Mouse (Mus musculus) urinary bladder, adult 18-20 months (tissue): ENCODE data around the gene C1qtnf1.

Experiments
- DNase-seq, 2 experiments: peaks; one replicate each; pipeline ENCODE4 v3.0.0; 2022; ENCODE audit warnings: low spot score in 2 of 2, mixed read lengths in 2 of 2

Gene C1qtnf1

GRCm38 (mm10) chr11:118434093-118434492 lies 6.1 kb downstream of the C1qtnf1 start:
- DNase-seq: no peak

GRCm38 (mm10) chr11:118436471-118436935 lies 8.5 kb downstream of the C1qtnf1 start:
- no peak for DNase-seq

DNA sequence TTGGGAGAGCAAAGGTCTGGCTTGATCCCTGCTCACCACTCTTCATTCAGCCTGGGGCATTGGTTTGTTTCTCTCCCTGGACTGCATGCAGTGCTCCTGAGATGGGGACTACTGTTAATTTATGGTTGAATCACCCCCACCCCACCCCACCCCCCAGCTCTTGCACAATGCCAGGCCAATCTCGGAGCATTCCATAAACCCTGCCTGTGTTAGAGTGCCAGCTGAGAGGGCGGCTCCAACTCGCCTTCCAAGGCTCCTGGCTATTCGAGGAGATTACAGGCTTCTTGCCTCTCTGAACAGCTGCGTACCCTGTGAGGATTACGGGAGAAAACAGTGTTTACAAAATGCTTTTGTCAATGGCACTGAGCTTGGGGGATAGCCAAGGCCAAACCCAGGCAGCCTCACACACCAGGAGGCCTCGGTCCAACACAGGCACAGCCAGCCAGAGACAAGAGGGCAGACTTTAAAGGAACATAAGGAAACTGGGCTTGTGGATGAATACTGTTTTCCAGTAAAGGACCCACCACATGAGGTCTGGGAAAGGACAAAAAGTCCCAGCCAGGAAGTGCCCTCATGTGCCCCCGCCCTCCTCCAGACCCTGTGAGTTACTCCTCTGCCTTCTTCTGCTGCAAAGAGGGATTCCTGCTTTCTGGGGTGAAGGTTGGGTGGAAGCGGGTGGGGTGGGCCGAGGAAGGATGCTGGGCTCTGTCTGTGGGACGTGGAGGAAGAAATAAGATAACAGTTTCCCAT lies 10.8 kb downstream of the C1qtnf1 start:
- peak in 1 of 2 experiments; percentile 34 for DNase-seq

DNA sequence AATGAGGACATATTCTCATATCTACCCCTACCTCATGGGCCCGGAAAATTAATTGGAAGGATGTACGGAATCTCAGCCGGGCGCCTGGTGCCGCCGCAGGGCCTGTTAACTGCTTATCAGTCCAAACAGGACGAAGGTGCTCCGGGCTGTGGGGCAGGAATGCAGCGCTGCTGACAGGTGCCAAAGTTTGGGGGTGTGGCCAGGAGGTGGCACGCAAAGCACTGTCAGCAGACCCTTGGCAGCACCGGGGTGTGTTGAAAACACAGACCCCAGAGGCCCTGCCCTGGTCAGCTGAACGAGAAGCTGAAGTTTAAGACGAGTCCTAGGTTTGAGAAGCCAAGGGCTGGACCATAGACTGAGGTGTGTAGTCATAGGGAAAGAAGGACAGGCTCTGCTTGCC lies 14.7 kb downstream of the C1qtnf1 start:
- DNase-seq: no peak

- DNase-seq: peak; percentile 59 to 61
Measured at GRCm38 (mm10) chr11:118443201-118443970, 15.4 kb downstream of the C1qtnf1 start.

DNA sequence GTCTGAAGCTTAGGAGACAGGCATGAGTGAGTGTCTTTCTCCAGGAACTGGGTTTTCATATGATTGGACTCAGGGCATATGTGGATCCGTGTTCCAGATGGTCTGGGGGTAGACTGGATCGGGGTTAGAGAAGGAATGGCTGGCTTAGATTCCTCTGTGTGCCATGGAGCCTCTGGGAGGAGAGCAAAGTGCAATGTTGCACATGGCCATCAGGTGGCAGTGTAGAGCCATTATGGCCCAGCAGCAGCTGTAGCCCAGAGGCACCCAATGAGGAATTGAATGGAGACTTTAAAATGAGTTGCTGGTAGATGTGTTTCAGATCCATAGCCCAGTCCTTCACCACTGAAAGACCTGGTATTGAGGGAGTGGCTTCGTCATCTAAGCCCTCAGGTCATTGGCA lies 17.8 kb downstream of the C1qtnf1 start:
- DNase-seq: peak in 1 of 2 experiments; percentile 55

DNA sequence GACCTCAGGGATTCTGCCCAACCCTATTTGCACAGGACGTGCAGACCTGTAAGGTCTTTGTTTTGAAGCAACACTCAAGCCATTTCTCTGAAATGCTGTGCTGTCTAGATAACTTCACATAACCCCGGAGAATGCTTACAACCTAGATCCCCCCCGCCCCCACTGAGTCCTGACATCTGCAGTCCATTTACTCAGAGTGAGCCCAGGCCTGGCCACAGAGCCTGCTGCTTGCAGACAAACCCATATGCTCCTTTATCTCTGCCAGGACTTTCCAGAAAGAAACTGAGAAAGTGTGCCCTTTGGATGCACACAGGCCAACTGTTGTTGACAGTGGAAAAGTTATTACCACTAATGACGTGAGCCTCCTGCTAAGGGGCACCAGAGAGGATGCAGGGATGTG lies 19.3 kb downstream of the C1qtnf1 start:
- DNase-seq: no peak

DNA sequence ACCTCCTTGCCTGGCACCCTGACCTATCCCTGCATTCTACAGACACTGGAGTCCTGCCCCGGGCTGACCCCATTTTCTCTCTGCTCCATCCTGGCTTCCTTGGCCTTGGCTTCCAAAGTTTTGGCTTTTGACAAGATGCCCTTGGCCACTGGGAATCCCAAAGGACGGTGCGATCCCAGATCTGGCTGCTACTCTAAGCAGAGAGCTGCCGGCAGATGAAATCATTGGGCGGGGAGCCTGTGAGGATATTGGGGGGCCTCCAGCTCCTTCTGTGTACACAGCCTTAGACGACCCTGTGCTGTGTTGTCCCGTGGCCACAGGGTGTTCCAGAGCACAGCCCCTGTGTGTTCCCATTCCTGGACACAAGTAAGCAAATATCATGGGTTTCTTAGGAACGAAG lies 20.4 kb downstream of the C1qtnf1 start:
- no peak for DNase-seq

GRCm38 (mm10) chr11:118451211-118451610 lies 23.2 kb downstream of the C1qtnf1 start:
- no peak for DNase-seq

- no peak for DNase-seq
Measured at GRCm38 (mm10) chr11:118452955-118453354, 25.0 kb downstream of the C1qtnf1 start.

DNA sequence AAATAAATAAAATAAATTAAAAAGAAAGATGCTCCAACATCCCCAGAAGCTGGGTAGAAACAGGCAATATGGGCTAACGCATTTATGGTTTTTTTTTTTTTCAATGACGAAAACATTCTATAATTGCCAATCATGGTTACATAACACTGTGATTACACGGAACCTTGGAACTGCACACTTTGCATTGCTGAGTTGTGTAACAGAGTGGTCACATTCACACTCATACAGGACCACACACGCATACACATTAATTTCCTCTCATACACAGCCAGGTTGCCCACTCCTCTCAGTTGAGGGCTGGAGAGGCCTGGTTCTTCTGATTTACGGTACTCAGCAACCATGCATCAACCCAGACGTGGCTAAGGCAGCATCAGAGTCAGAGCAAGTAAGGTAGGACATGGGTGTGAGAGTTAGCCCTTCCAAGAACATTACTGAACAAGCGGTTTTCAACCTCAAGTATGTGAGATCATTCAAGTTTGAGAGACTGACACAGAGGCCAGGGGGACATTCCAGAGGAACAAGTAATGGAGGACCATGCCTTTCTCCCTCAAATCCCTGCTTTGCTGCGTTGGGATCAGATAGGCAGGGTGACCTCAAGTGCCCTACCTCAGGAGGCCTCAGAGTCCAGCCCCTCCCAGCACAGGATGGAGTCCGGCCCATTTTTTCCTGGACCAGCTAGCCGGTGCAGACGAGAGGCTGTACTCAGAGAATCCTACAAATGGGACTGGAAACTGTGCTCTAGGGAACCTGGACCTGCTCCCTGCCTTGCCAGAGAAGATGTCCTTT lies 26.1 kb downstream of the C1qtnf1 start:
- DNase-seq: no peak

DNA sequence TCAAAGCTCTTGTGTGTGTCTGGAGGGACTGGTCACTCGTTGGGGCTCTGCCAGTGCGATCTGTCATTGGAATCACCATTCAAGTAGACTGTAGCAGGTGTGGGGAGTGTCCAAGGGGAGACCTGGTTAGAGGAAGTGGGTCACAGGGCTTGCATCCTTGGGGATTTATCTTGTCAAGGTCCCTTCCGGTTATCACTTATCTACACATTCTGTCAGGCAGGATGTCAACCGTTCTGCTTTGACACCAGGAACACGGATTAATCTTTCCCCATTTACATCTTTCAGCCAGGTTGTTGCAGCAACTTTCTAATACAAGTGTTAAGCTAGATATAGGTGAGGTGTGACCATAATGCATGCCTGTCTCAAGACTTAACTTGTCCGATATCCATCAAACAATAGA lies 27.8 kb downstream of the C1qtnf1 start:
- no peak for DNase-seq

- DNase-seq: peak in 1 of 2 experiments; percentile 67
Measured at GRCm38 (mm10) chr11:118456937-118457336, 28.9 kb downstream of the C1qtnf1 start.

DNA sequence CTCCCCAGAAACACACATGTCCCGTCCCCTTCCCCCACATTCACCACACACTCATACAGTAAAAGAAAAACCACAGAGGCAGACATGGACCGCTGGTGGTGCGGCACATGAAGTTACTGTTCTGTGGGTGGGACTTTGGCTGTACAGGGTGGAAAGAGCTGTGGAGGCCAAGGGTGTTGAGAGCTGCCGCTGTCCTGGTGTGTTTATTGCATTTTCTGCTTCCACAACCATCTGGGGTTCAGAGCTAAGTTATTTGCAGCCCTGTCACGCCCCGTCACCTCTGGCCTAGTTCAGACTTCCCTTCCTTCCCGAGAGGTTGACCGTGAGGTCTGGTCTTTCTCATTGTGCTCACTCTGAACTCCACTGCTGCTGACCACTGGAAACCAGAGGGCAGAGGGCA lies 31.0 kb downstream of the C1qtnf1 start:
- peak in 1 of 2 experiments; percentile 65 for DNase-seq

DNA sequence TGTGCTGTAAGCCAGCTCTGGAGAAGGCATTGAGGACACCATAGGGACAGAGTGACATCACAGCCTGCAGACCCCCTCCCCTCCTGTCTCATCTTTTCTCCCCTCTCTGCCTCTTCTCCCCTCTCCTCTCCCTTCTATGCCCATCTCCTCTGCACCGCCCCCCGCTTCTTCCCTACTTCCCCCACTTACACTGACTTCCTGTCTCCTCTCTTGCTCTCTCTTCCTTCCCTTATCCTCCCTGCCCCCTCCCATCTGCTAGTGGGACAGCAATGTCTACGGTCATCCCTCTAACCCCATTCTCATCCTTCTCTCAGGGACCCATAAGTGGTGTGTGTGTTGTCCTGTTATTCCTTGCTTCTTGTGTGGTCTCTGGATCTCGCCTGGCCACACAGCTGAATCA lies 31.5 kb downstream of the C1qtnf1 start:
- DNase-seq: no peak

DNA sequence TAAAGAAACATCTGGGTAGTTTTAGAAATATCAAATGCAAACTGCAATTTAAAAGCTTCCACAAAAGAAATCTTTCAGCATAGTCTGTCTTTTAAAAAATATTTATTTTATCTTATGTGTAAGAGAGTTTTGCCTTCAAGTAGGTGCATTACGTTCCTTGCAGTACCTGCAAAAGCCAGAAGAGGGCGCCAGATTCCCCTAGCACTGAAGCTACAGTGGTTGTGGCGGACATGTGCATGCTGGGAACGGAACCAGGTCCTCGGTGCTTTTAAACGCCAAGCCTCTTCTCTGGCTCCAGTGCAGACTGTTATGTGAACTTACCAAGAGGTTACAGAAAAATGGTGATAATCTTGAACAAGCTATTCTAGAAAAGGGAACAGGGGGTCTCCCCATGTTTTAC lies 32.3 kb downstream of the C1qtnf1 start:
- DNase-seq: no peak

DNA sequence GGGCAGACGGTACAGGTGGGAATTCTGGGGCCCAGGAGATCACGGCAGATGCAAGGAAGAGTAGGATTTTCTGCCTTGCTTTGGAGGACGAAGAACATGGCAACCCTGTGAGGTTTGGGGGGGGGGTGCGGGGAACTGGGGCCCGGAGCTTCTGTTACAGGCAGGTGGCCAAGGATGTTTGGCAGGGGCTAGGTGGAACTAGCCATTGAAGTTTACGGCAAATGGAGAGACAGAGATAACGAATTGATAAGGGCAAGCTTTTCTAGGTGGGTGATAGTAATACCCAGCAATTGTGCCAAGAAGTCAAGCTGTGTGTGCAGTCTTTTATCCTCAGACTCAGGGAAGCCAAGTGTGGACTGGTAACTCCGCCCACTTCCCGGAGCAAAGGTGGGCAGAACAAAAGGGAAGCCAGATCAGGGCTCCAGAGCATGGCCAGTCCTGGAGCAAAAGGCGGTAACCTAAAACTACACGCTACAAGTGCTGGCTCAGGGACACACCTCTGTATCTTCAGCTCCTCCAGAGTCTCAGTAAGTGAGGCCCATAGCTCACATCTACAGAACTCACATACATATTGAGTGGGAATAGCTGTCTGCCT lies 39.5 kb downstream of the C1qtnf1 start:
- DNase-seq: no peak

GRCm38 (mm10) chr11:118469509-118470160 lies 41.6 kb downstream of the C1qtnf1 start:
- DNase-seq: no peak

DNA sequence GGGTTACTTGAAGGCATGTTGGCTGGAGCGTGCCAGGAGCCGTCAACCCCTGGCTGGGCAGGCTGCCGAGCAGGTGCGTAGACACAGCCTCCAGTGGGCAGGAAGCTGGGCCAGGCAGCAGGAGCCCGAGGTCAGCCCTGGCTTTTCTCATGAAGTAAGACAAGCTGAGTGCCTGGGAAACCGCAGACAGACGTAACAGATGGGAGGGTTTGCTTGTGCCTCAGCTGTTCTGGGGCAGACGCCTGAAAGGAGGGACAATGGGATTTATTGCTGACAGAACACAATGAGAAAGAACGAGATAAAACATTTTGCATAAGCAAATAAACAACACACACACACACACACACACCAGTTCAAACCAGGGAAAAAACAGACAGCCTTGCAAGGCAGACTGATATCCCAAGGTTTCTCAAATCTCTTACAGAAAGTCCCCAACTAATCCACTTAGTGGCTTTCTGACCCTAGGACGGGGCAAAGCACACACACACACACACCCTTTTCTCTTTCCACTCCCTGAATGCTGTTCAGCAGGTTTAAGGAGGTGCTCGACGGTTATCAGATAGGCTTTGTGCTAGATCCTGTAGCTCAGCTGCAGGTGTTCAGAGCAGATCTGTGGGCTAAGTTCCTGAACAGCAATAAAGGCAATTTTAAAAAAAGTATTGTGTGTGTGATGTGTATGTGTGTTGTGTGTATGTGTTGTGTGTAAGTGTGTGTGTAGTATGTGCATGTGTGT lies 42.4 kb downstream of the C1qtnf1 start:
- peak in 1 of 2 experiments; percentile 52 for DNase-seq

DNA sequence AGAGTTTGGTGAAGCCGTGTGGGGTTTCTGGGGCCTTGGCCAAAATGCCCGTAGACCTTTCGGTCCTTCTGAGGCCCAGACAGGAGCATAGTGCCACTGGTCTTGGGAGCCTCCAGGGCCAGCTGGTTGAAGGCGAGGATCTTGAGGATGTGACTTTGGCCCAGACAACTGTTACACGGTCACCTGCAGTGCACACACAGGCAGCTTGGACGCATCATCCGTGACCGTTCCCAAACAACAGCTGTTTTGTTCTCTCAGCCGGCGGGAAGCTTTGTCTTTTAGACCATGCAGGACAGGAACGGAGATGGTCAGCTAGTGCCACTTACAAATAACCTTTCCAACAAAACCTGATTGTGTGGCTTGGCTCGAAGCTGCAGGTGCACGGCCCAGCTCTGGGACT lies 43.7 kb downstream of the C1qtnf1 start:
- DNase-seq: no peak

GRCm38 (mm10) chr11:118473161-118473560 lies 45.2 kb downstream of the C1qtnf1 start:
- DNase-seq: no peak
